Mouse (Mus musculus): ENCODE results near the gene Mroh8. TPM values are rescaled to one million over a fixed set of nuclear protein-coding genes. Genes with fewer than 3 reads are reported as not detected.

The Mroh8 gene
- polyA plus RNA-seq, 1 experiment from 2014 or later, result 0.39 TPM

DNA sequence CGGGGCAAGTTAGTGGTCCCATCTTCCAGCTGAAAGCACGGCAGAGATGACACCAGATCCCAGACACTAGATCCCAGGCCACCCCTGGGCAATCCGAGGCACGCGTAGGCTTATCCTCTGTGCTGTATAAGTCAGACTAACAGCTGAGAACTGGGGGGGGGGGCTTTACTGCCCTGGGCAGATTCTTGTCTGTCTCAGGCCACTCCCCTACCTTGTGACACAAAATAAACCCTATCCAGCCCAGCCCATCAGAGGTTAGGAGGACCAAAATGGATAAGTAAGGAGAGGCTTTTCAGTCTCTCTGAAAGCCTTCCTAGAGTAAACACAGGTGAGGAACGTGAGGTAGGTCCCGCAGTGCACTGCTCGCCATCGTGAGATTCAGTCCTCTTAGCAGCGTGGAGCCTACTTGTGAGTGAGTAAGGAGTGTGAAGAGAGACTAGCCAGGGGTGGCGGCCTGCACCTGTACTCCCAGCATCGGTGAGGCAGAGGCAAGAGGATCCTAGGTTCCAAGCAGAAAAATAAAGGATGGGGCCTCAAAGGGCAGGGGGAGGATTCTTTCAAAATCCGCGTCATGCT, 37.1 kb upstream of the Mroh8 start:
- Histone ChIP-seq H3K27ac (replicated peaks; ENCODE audit: low read depth, low read length) (no peak overlapping the region), H3K36me3 (ENCODE audit: control insufficient read depth, insufficient read depth, low read length) (peaks cover 46% of the 10 kb centered on the region), H3K4me2 (ENCODE audit: low read depth, severe bottlenecking) (no peak overlapping the region), H3K4me3 (ENCODE audit: low read depth, low read length) (no peak overlapping the region), H3K27me3 (ENCODE audit: control insufficient read depth, insufficient read depth, low read length) (no peaks in the 10 kb centered on the region), H3K4me1 (ENCODE audit: control insufficient read depth, insufficient read depth, low read length) (no peaks in the 10 kb centered on the region), H3K9me3 (ENCODE audit: control insufficient read depth, low read length) (no peaks in the 10 kb centered on the region), H3K9ac (ENCODE audit: low read length) (no peak overlapping the region)
- DNase-seq (ENCODE audit: low spot score) (no peak), ATAC-seq (ENCODE audit: insufficient number of reproducible peaks, low FRiP score, low TSS enrichment, low read depth) (no peak)
- 91% methylated on average over 14 of the region's 14 CpGs for WGBS

DNA sequence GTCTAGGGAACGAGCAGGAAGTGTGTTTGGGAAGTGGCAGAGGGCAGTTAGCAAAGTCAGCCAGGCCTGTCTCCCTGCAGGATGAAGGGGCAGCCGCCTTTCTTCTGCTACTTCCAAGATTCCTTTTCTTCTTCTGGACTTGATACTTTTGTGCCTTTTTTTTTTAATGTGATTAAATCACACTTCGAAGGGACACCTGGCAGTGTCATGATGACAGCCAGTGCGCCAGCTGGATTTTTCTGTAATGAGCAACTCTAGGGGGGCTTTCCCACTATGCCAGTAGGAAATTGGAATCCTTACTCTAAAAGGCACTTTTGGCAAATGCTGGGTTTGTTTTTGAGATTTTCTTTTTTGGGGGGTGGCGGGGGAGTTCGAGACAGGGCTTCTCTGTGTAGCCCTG, 36.1 kb upstream of the Mroh8 start:
- no peaks in the 10 kb centered on the region for H3K27me3 ChIP-seq (ENCODE audit: control insufficient read depth, insufficient read depth, low read length)
- no peaks in the 10 kb centered on the region for H3K4me1 ChIP-seq (ENCODE audit: control insufficient read depth, insufficient read depth, low read length)
- no peak for ATAC-seq (ENCODE audit: insufficient number of reproducible peaks, low FRiP score, low TSS enrichment, low read depth)
- no peak for DNase-seq (ENCODE audit: low spot score)
- H3K4me2 ChIP-seq (ENCODE audit: low read depth, severe bottlenecking), result no peak overlapping the region
- no peak overlapping the region for H3K9ac ChIP-seq (ENCODE audit: low read length)
- no peak overlapping the region for H3K4me3 ChIP-seq (ENCODE audit: low read depth, low read length)
- H3K36me3 ChIP-seq (ENCODE audit: control insufficient read depth, insufficient read depth, low read length), result peaks cover 44% of the 10 kb centered on the region
- 87% methylated on average over 6 of the region's 6 CpGs for WGBS
- H3K9me3 ChIP-seq (ENCODE audit: control insufficient read depth, low read length), result no peaks in the 10 kb centered on the region
- no peak overlapping the region for H3K27ac ChIP-seq (replicated peaks; ENCODE audit: low read depth, low read length)

DNA sequence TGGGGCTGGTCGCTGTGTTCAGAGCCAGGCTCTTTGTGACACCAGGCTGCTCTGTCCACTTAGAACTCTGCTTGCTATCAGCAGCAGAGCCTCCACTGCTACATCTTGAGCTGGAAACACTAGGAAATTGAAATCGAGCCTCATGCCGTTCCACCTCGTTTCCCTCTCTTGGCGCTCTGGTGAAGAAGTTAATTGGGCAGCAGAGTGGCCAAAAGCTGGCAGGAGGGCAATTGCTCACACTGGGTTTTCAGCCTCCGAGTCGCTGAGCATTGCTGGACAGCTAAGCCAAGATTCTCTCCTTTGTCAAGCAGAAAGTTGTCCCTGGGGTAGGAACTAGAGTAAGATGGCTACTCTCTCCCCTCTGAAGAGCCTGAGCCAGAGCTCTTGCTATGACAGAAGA, 35.0 kb upstream of the Mroh8 start:
- H3K9me3 ChIP-seq (ENCODE audit: control insufficient read depth, low read length), result no peaks in the 10 kb centered on the region
- no peak for ATAC-seq (ENCODE audit: insufficient number of reproducible peaks, low FRiP score, low TSS enrichment, low read depth)
- H3K27me3 ChIP-seq (ENCODE audit: control insufficient read depth, insufficient read depth, low read length), result no peaks in the 10 kb centered on the region
- no peaks in the 10 kb centered on the region for H3K4me1 ChIP-seq (ENCODE audit: control insufficient read depth, insufficient read depth, low read length)
- WGBS, result 83% methylated on average over 7 of the region's 7 CpGs
- no peak overlapping the region for H3K4me3 ChIP-seq (ENCODE audit: low read depth, low read length)
- no peak overlapping the region for H3K4me2 ChIP-seq (ENCODE audit: low read depth, severe bottlenecking)
- no peak overlapping the region for H3K27ac ChIP-seq (replicated peaks; ENCODE audit: low read depth, low read length)
- DNase-seq (ENCODE audit: low spot score), result no peak
- no peak overlapping the region for H3K9ac ChIP-seq (ENCODE audit: low read length)
- H3K36me3 ChIP-seq (ENCODE audit: control insufficient read depth, insufficient read depth, low read length), result peaks cover 39% of the 10 kb centered on the region

DNA sequence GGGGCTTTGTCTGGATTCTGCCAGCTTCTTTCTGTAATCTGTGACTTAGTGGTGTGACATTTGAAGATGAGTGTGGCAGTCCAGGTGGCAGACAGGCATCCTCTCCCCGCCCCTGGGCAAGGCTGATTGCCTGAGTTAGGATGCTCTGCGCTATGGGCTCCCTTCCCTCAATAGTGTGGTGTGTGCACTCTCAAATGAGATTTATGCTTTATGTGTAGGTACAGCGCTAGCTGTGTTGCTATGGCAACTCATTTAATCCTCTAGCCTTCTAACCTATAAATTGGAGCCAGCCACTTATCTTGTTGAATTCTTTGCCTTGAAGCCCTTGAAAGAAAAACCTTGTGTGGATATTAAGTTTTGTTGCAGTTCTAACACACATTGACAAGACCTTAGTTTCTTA, 34.4 kb upstream of the Mroh8 start:
- Histone ChIP-seq H3K27me3 (ENCODE audit: control insufficient read depth, insufficient read depth, low read length) (no peaks in the 10 kb centered on the region), H3K9me3 (ENCODE audit: control insufficient read depth, low read length) (no peaks in the 10 kb centered on the region), H3K36me3 (ENCODE audit: control insufficient read depth, insufficient read depth, low read length) (peaks cover 38% of the 10 kb centered on the region), H3K4me1 (ENCODE audit: control insufficient read depth, insufficient read depth, low read length) (no peaks in the 10 kb centered on the region), H3K27ac (replicated peaks; ENCODE audit: low read depth, low read length) (no peak overlapping the region), H3K9ac (ENCODE audit: low read length) (no peak overlapping the region), H3K4me2 (ENCODE audit: low read depth, severe bottlenecking) (no peak overlapping the region), H3K4me3 (ENCODE audit: low read depth, low read length) (no peak overlapping the region)
- DNase-seq (ENCODE audit: low spot score) (no peak), ATAC-seq (ENCODE audit: insufficient number of reproducible peaks, low FRiP score, low TSS enrichment, low read depth) (no peak)
- WGBS, result 83% methylated on average over 3 of the region's 3 CpGs

DNA sequence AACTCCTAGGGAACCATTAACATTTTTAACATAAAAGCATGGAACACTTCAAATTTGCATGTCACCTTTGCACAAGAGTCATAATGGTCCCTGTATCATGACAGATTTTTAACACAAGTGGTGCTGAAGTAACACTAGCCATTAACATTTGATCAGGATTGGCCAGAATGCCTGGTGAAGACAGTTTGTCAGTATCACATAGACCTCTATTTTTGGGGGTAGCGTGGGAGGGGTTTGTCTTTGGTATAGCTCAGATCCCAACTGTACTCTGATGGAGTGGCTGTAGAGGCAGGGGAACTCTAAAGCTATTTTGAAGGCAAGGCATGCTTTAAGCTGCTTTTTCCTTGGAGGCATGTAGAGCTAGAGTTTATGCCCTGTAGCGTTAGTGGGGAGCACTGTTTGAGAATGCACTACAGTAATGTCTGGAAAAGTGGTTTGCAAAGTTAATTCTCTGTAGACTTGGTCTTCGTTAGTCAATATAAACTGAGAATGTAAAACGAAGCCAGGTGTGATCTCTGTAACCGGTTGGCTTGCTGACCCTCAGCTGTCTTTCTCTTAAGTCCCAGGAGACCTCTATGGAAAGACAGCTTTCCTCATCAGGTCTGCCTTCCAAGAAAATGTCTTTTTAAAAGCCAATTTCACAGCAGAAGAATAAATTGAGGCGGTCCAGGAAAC, 31.8 kb upstream of the Mroh8 start:
- no peak overlapping the region for H3K4me3 ChIP-seq (ENCODE audit: low read depth, low read length)
- H3K27ac ChIP-seq (replicated peaks; ENCODE audit: low read depth, low read length), result no peak overlapping the region
- WGBS, result 81% methylated on average over 6 of the region's 6 CpGs
- no peaks in the 10 kb centered on the region for H3K4me1 ChIP-seq (ENCODE audit: control insufficient read depth, insufficient read depth, low read length)
- no peak for ATAC-seq (ENCODE audit: insufficient number of reproducible peaks, low FRiP score, low TSS enrichment, low read depth)
- DNase-seq (ENCODE audit: low spot score), result no peak
- H3K36me3 ChIP-seq (ENCODE audit: control insufficient read depth, insufficient read depth, low read length), result peaks cover 23% of the 10 kb centered on the region
- no peaks in the 10 kb centered on the region for H3K9me3 ChIP-seq (ENCODE audit: control insufficient read depth, low read length)
- H3K4me2 ChIP-seq (ENCODE audit: low read depth, severe bottlenecking), result no peak overlapping the region
- no peak overlapping the region for H3K9ac ChIP-seq (ENCODE audit: low read length)
- no peaks in the 10 kb centered on the region for H3K27me3 ChIP-seq (ENCODE audit: control insufficient read depth, insufficient read depth, low read length)

DNA sequence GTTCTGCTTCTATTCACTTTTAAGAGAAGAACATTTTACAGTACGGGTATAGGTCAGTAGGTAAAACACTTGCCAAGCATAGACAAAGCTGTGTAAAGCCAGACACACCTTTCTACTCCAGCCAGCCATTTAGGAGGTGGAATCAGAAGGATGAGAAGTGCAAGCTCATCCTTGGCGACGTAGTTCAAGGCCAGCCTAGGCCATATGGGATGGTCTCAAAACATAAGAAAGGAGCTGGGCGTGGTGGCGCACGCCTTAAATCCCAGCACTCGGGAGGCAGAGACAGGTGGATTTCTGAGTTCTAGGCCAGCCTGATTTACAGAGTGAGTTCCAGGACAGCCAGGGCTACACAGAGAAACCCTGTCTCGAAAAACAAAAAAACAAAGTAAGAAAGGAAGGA, 30.3 kb upstream of the Mroh8 start:
- Histone ChIP-seq H3K4me1 (ENCODE audit: control insufficient read depth, insufficient read depth, low read length) (no peaks in the 10 kb centered on the region), H3K27me3 (ENCODE audit: control insufficient read depth, insufficient read depth, low read length) (no peaks in the 10 kb centered on the region), H3K4me3 (ENCODE audit: low read depth, low read length) (no peak overlapping the region), H3K27ac (replicated peaks; ENCODE audit: low read depth, low read length) (no peak overlapping the region), H3K9me3 (ENCODE audit: control insufficient read depth, low read length) (no peaks in the 10 kb centered on the region), H3K36me3 (ENCODE audit: control insufficient read depth, insufficient read depth, low read length) (peaks cover 15% of the 10 kb centered on the region), H3K9ac (ENCODE audit: low read length) (no peak overlapping the region), H3K4me2 (ENCODE audit: low read depth, severe bottlenecking) (no peak overlapping the region)
- DNase-seq (ENCODE audit: low spot score) (no peak), ATAC-seq (ENCODE audit: insufficient number of reproducible peaks, low FRiP score, low TSS enrichment, low read depth) (no peak)
- WGBS, result 94% methylated on average over 8 of the region's 8 CpGs

DNA sequence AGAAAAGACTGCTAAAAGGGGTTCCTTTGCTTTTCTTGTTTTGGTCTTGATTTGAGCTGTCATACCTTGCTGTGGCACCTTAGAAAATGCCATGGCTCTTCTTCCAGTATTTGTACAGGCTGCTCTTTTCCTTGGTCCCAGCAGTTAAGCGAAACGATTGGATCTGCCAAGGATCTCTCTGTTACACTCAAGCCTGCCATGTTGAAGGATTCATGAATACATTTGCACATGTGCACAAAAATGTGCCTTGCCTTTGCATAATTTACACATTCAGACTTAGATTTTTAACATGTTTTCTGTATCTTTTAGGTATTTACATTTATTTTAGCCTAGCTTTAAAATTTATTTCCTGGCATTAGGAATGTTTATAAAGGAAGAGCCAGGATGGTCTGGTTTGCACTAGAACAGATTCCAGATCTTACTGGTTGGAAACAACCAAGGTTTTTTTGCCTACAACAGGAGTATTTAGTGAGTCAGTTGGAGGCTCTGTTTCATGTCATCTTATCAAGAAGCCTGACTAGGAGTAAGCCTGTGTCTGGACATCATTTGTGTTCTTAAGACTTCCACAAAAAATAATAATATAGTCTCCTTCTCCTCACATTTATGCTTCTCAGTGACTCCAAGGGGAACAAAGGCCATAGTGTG, 29.0 kb upstream of the Mroh8 start:
- Histone ChIP-seq H3K36me3 (ENCODE audit: control insufficient read depth, insufficient read depth, low read length) (peaks cover 21% of the 10 kb centered on the region), H3K9me3 (ENCODE audit: control insufficient read depth, low read length) (no peaks in the 10 kb centered on the region), H3K4me2 (ENCODE audit: low read depth, severe bottlenecking) (no peak overlapping the region), H3K27ac (replicated peaks; ENCODE audit: low read depth, low read length) (no peak overlapping the region), H3K9ac (ENCODE audit: low read length) (no peak overlapping the region), H3K27me3 (ENCODE audit: control insufficient read depth, insufficient read depth, low read length) (no peaks in the 10 kb centered on the region), H3K4me3 (ENCODE audit: low read depth, low read length) (no peak overlapping the region), H3K4me1 (ENCODE audit: control insufficient read depth, insufficient read depth, low read length) (no peaks in the 10 kb centered on the region)
- no peak for DNase-seq (ENCODE audit: low spot score)
- ATAC-seq (ENCODE audit: insufficient number of reproducible peaks, low FRiP score, low TSS enrichment, low read depth), result no peak
- WGBS, result 86% methylated on average over 2 of the region's 2 CpGs

DNA sequence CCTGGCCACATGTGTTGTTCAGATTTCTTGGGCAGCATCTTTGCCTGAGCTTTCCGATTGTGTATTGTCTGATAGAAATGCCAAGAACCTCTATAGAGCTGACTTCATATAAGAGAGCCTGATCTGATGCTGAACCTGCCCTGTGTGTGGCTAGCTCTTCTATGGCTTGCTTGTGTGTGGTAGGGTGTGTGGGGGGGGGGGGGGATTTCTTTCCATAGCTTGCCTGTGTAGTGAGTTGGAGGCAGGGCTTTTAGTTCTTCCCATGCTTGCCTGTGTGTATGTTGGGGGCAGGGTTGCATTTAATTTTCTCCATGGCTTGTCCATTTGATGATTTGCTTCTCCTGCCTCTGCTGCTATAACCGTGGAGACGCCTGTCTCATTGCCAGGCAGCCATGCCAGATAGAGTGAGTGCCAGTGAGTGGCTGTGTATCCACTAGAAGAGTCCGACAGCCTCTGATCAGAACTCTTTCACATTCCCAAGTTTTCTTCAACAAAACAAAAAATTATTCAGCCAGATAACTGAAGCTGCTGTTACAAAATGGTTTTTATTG, 28.4 kb upstream of the Mroh8 start:
- H3K27me3 ChIP-seq (ENCODE audit: control insufficient read depth, insufficient read depth, low read length), result no peaks in the 10 kb centered on the region
- H3K27ac ChIP-seq (replicated peaks; ENCODE audit: low read depth, low read length), result no peak overlapping the region
- no peaks in the 10 kb centered on the region for H3K4me1 ChIP-seq (ENCODE audit: control insufficient read depth, insufficient read depth, low read length)
- H3K9ac ChIP-seq (ENCODE audit: low read length), result no peak overlapping the region
- no peak overlapping the region for H3K4me3 ChIP-seq (ENCODE audit: low read depth, low read length)
- H3K4me2 ChIP-seq (ENCODE audit: low read depth, severe bottlenecking), result no peak overlapping the region
- DNase-seq (ENCODE audit: low spot score), result no peak
- ATAC-seq (ENCODE audit: insufficient number of reproducible peaks, low FRiP score, low TSS enrichment, low read depth), result no peak
- no peaks in the 10 kb centered on the region for H3K9me3 ChIP-seq (ENCODE audit: control insufficient read depth, low read length)
- peaks cover 17% of the 10 kb centered on the region for H3K36me3 ChIP-seq (ENCODE audit: control insufficient read depth, insufficient read depth, low read length)
- WGBS, result 92% methylated on average over 4 of the region's 4 CpGs

Measured in limb, embryonic 11.5 days (tissue).